Mouse (Mus musculus): ENCODE data around the gene Hcn1. TPM values are rescaled to one million over a fixed set of nuclear protein-coding genes. Genes with fewer than 3 reads are reported as not detected.

The Hcn1 gene
- polyA plus RNA-seq, 1 experiment = 0.15 TPM

GRCm38 (mm10) chr13:117892076-117892475, 290.0 kb downstream of the Hcn1 start:
- Histone ChIP-seq H3K27ac (ENCODE audit: insufficient read depth, low read length) (no peak overlapping the region), H3K27me3 (ENCODE audit: control insufficient read depth, insufficient read depth, low read length, poor library complexity, severe bottlenecking) (no peaks in the 10 kb centered on the region), H3K9ac (ENCODE audit: low read depth, poor library complexity, severe bottlenecking) (no peak overlapping the region), H3K9me3 (replicated peaks; ENCODE audit: control insufficient read depth, insufficient read depth, low read length, poor library complexity, severe bottlenecking) (no peaks in the 10 kb centered on the region), H3K36me3 (ENCODE audit: control insufficient read depth, insufficient read depth, low read length, poor library complexity, severe bottlenecking) (no peaks in the 10 kb centered on the region), H3K4me3 (ENCODE audit: low read depth, low read length) (no peak overlapping the region), H3K4me1 (ENCODE audit: control insufficient read depth, insufficient read depth, low read length) (no peaks in the 10 kb centered on the region)
- TF ChIP-seq POLR2A (IDR thresholded peaks at IDR 0.05; ENCODE audit: insufficient read depth, low read length) = no peak
- no peak for TF ChIP-seq EP300 (IDR thresholded peaks at IDR 0.05; ENCODE audit: insufficient read depth, low read depth, low read length)
- no peak for TF ChIP-seq CTCF (IDR thresholded peaks at IDR 0.05; ENCODE audit: low read depth, low read length)

- Histone ChIP-seq H3K36me3 (ENCODE audit: control insufficient read depth, insufficient read depth, low read length, poor library complexity, severe bottlenecking) (no peaks in the 10 kb centered on the region), H3K4me3 (ENCODE audit: low read depth, low read length) (no peak overlapping the region), H3K9ac (ENCODE audit: low read depth, poor library complexity, severe bottlenecking) (no peak overlapping the region), H3K9me3 (replicated peaks; ENCODE audit: control insufficient read depth, insufficient read depth, low read length, poor library complexity, severe bottlenecking) (no peaks in the 10 kb centered on the region), H3K27ac (ENCODE audit: insufficient read depth, low read length) (no peak overlapping the region), H3K4me1 (ENCODE audit: control insufficient read depth, insufficient read depth, low read length) (no peaks in the 10 kb centered on the region), H3K27me3 (ENCODE audit: control insufficient read depth, insufficient read depth, low read length, poor library complexity, severe bottlenecking) (no peaks in the 10 kb centered on the region)
- TF ChIP-seq CTCF (IDR thresholded peaks at IDR 0.05; ENCODE audit: low read depth, low read length) = no peak
- TF ChIP-seq POLR2A (IDR thresholded peaks at IDR 0.05; ENCODE audit: insufficient read depth, low read length) = no peak
- TF ChIP-seq EP300 (IDR thresholded peaks at IDR 0.05; ENCODE audit: insufficient read depth, low read depth, low read length) = no peak
Measured at GRCm38 (mm10) chr13:117898052-117898451, 295.9 kb downstream of the Hcn1 start.

GRCm38 (mm10) chr13:117907801-117908200, 305.7 kb downstream of the Hcn1 start:
- Histone ChIP-seq H3K36me3 (ENCODE audit: control insufficient read depth, insufficient read depth, low read length, poor library complexity, severe bottlenecking) (no peaks in the 10 kb centered on the region), H3K4me3 (ENCODE audit: low read depth, low read length) (no peak overlapping the region), H3K27me3 (ENCODE audit: control insufficient read depth, insufficient read depth, low read length, poor library complexity, severe bottlenecking) (no peaks in the 10 kb centered on the region), H3K4me1 (ENCODE audit: control insufficient read depth, insufficient read depth, low read length) (no peaks in the 10 kb centered on the region), H3K27ac (ENCODE audit: insufficient read depth, low read length) (no peak overlapping the region), H3K9ac (ENCODE audit: low read depth, poor library complexity, severe bottlenecking) (no peak overlapping the region), H3K9me3 (replicated peaks; ENCODE audit: control insufficient read depth, insufficient read depth, low read length, poor library complexity, severe bottlenecking) (no peaks in the 10 kb centered on the region)
- TF ChIP-seq POLR2A (IDR thresholded peaks at IDR 0.05; ENCODE audit: insufficient read depth, low read length) (no peak), EP300 (IDR thresholded peaks at IDR 0.05; ENCODE audit: insufficient read depth, low read depth, low read length) (no peak), CTCF (IDR thresholded peaks at IDR 0.05; ENCODE audit: low read depth, low read length) (no peak)

GRCm38 (mm10) chr13:117929734-117930133, 327.6 kb downstream of the Hcn1 start:
- Histone ChIP-seq H3K4me3 (ENCODE audit: low read depth, low read length) (no peak overlapping the region), H3K27ac (ENCODE audit: insufficient read depth, low read length) (no peak overlapping the region), H3K9ac (ENCODE audit: low read depth, poor library complexity, severe bottlenecking) (no peak overlapping the region), H3K9me3 (replicated peaks; ENCODE audit: control insufficient read depth, insufficient read depth, low read length, poor library complexity, severe bottlenecking) (no peaks in the 10 kb centered on the region), H3K36me3 (ENCODE audit: control insufficient read depth, insufficient read depth, low read length, poor library complexity, severe bottlenecking) (no peaks in the 10 kb centered on the region), H3K27me3 (ENCODE audit: control insufficient read depth, insufficient read depth, low read length, poor library complexity, severe bottlenecking) (no peaks in the 10 kb centered on the region), H3K4me1 (ENCODE audit: control insufficient read depth, insufficient read depth, low read length) (no peaks in the 10 kb centered on the region)
- no peak for TF ChIP-seq EP300 (IDR thresholded peaks at IDR 0.05; ENCODE audit: insufficient read depth, low read depth, low read length)
- TF ChIP-seq POLR2A (IDR thresholded peaks at IDR 0.05; ENCODE audit: insufficient read depth, low read length) = no peak

- H3K4me1 ChIP-seq (ENCODE audit: control insufficient read depth, insufficient read depth, low read length) = no peaks in the 10 kb centered on the region
Measured at GRCm38 (mm10) chr13:117931746-117932145, 329.6 kb downstream of the Hcn1 start.

GRCm38 (mm10) chr13:117938761-117939160, 336.6 kb downstream of the Hcn1 start:
- TF ChIP-seq EP300 (IDR thresholded peaks at IDR 0.05; ENCODE audit: insufficient read depth, low read depth, low read length) = no peak
- no peak for TF ChIP-seq POLR2A (IDR thresholded peaks at IDR 0.05; ENCODE audit: insufficient read depth, low read length)
- Histone ChIP-seq H3K27me3 (ENCODE audit: control insufficient read depth, insufficient read depth, low read length, poor library complexity, severe bottlenecking) (no peaks in the 10 kb centered on the region), H3K4me1 (ENCODE audit: control insufficient read depth, insufficient read depth, low read length) (no peaks in the 10 kb centered on the region)

More at GRCm38 (mm10) chr13:117931746-117932145, 329.6 kb downstream of the Hcn1 start:
- H3K9me3 ChIP-seq (replicated peaks; ENCODE audit: control insufficient read depth, insufficient read depth, low read length, poor library complexity, severe bottlenecking) = no peaks in the 10 kb centered on the region
- H3K4me3 ChIP-seq (ENCODE audit: low read depth, low read length) = no peak overlapping the region
- H3K27me3 ChIP-seq (ENCODE audit: control insufficient read depth, insufficient read depth, low read length, poor library complexity, severe bottlenecking) = no peaks in the 10 kb centered on the region
- H3K27ac ChIP-seq (ENCODE audit: insufficient read depth, low read length) = no peak overlapping the region
- TF ChIP-seq POLR2A (IDR thresholded peaks at IDR 0.05; ENCODE audit: insufficient read depth, low read length) (no peak), CTCF (IDR thresholded peaks at IDR 0.05; ENCODE audit: low read depth, low read length) (no peak), EP300 (IDR thresholded peaks at IDR 0.05; ENCODE audit: insufficient read depth, low read depth, low read length) (no peak)
- no peak overlapping the region for H3K9ac ChIP-seq (ENCODE audit: low read depth, poor library complexity, severe bottlenecking)
- no peaks in the 10 kb centered on the region for H3K36me3 ChIP-seq (ENCODE audit: control insufficient read depth, insufficient read depth, low read length, poor library complexity, severe bottlenecking)

More at GRCm38 (mm10) chr13:117938761-117939160, 336.6 kb downstream of the Hcn1 start:
- H3K9ac ChIP-seq (ENCODE audit: low read depth, poor library complexity, severe bottlenecking) = no peak overlapping the region
- H3K9me3 ChIP-seq (replicated peaks; ENCODE audit: control insufficient read depth, insufficient read depth, low read length, poor library complexity, severe bottlenecking) = no peaks in the 10 kb centered on the region
- H3K36me3 ChIP-seq (ENCODE audit: control insufficient read depth, insufficient read depth, low read length, poor library complexity, severe bottlenecking) = no peaks in the 10 kb centered on the region
- no peak overlapping the region for H3K27ac ChIP-seq (ENCODE audit: insufficient read depth, low read length)
- no peak overlapping the region for H3K4me3 ChIP-seq (ENCODE audit: low read depth, low read length)

Measured in ES-Bruce4 (cell line).